Mouse (Mus musculus) lung, embryonic 14.5 days (tissue): ENCODE data around the gene Gatad2b. TPM values are rescaled to one million over a fixed set of nuclear protein-coding genes. Genes with fewer than 3 reads are reported as not detected.

Experiments used
- ATAC-seq: fragments of 200-750 bp; cut with Nextera tagmentation; 2 replicates; pipeline ENCODE4 v1.8.0; 2017; ENCODE audit warnings: mild to moderate bottlenecking, moderate TSS enrichment, moderate library complexity; ENCODE audit not compliant: insufficient read depth
- DNase-seq: peaks from one replicate; pipeline ENCODE4 v3.0.0-alpha.2; 2015
- H3K27ac ChIP-seq: fragments of 300-500 bp; sonication (generic); 2 replicates; pipeline ENCODE4 v1.5.1; 2014; ENCODE audit warnings: low read depth, mild to moderate bottlenecking, moderate library complexity
- H3K27me3 ChIP-seq: fragments of 300-500 bp; sonication (generic); 2 replicates; pipeline ENCODE4 v1.6.1; 2014; ENCODE audit warnings: low read length, control low read depth; ENCODE audit not compliant: insufficient read depth
- H3K36me3 ChIP-seq: fragments of 300-500 bp; sonication (generic); 2 replicates; pipeline ENCODE4 v1.6.1; 2014; ENCODE audit warnings: control low read depth; ENCODE audit not compliant: insufficient read depth
- H3K4me1 ChIP-seq: fragments of 300-500 bp; sonication (generic); 2 replicates; pipeline ENCODE4 v1.6.1; 2014; ENCODE audit warnings: antibody characterized with exemption, control low read depth; ENCODE audit not compliant: insufficient read depth
- H3K4me2 ChIP-seq: fragments of 300-500 bp; sonication (generic); 2 replicates; pipeline ENCODE4 v1.6.1; 2014; ENCODE audit warnings: mild to moderate bottlenecking
- H3K4me3 ChIP-seq: fragments of 300-500 bp; sonication (generic); 2 replicates; pipeline ENCODE4 v1.5.1; 2014; ENCODE audit warnings: low read depth, low read length
- H3K9ac ChIP-seq: fragments of 300-500 bp; sonication (generic); 2 replicates; pipeline ENCODE4 v1.6.1; 2014
- H3K9me3 ChIP-seq: fragments of 300-500 bp; sonication (generic); 2 replicates; pipeline ENCODE4 v1.6.1; 2016; ENCODE audit warnings: low read depth, low read length, control low read depth
- CTCF ChIP-seq: IDR thresholded peaks from 2 replicates; pipeline ENCODE4 v1.5.1; 2016; ENCODE audit warnings: antibody characterized with exemption, low read depth
- WGBS: fragments of 180-500 bp; shearing (Covaris S2); extraction: QIAGEN DNeasy Blood & Tissue Kit; methylation state at CpG from one replicate; pipeline ENCODE4 v1.1.7; 2014; 5-methylcytosine and 5-hydroxymethylcytosine counted together
- polyA plus RNA-seq: library from polyadenylated mRNA; unstranded; fragments of >200 nt; fragmentation: Nextera tagmentation; extraction: Ambion mirVana; gene quantifications from 2 replicates; pipeline ENCODE4 v1.2.1, GENCODE M21; 2014

Gene Gatad2b
- polyA plus RNA-seq, 1 experiment from 2014 or later: 15.8 TPM

DNA sequence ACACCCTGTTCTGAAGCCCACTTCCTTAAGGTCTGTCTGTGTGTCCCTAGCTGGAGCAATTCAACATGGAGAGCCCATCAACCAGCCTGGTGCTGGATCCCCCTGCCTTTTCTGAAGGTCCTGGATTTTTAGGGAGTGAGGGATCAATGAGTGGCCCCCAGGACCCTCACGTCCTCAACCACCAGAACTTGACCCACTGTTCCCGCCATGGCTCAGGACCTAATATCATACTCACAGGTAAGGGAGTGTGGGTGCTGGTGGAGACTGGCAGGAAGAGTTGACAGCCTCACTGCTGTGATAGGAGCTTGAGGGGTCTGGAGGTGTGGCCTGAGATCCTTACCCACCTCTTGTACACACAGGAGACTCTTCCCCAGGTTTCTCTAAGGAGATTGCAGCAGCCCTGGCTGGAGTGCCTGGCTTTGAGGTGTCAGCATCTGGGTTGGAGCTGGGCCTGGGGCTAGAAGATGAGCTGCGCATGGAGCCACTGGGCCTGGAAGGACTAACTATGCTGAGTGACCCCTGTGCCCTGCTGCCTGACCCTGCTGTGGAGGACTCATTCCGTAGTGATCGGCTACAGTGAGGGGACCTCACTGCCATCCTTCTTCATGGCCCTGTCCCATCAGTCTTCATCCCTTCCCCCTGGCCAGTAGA, 29.7 kb upstream of the Gatad2b start:
- 95% methylated on average over 5 of the region's 5 CpGs for WGBS
- H3K27ac ChIP-seq: no peak overlapping the region
- H3K27me3 ChIP-seq: no peaks in the 10 kb centered on the region
- no peak overlapping the region for H3K9ac ChIP-seq
- no peak for TF ChIP-seq CTCF
- DNase-seq (no peak), ATAC-seq (no peak)
- H3K9me3 ChIP-seq: no peaks in the 10 kb centered on the region
- peaks cover 61% of the 10 kb centered on the region for H3K36me3 ChIP-seq
- H3K4me2 ChIP-seq: no peak overlapping the region
- peaks cover 5% of the 10 kb centered on the region; the same call in 1 of the 2 replicates for H3K4me1 ChIP-seq
- H3K4me3 ChIP-seq: no peak overlapping the region

GRCm38 (mm10) chr3:90264687-90265033, 28.3 kb upstream of the Gatad2b start:
- no peak for ATAC-seq
- Histone ChIP-seq H3K4me2 (peak overlapping the region; percentile 73), H3K27me3 (no peaks in the 10 kb centered on the region), H3K4me3 (peak overlapping the region; percentile 80), H3K9ac (peak overlapping the region; percentile 91), H3K9me3 (no peaks in the 10 kb centered on the region), H3K4me1 (peaks cover 5% of the 10 kb centered on the region; the same call in 1 of the 2 replicates), H3K36me3 (peaks cover 47% of the 10 kb centered on the region), H3K27ac (peak overlapping the region; percentile 98)
- TF ChIP-seq CTCF: no peak
- WGBS: 30% methylated on average over 10 of the region's 10 CpGs
- no peak for DNase-seq

DNA sequence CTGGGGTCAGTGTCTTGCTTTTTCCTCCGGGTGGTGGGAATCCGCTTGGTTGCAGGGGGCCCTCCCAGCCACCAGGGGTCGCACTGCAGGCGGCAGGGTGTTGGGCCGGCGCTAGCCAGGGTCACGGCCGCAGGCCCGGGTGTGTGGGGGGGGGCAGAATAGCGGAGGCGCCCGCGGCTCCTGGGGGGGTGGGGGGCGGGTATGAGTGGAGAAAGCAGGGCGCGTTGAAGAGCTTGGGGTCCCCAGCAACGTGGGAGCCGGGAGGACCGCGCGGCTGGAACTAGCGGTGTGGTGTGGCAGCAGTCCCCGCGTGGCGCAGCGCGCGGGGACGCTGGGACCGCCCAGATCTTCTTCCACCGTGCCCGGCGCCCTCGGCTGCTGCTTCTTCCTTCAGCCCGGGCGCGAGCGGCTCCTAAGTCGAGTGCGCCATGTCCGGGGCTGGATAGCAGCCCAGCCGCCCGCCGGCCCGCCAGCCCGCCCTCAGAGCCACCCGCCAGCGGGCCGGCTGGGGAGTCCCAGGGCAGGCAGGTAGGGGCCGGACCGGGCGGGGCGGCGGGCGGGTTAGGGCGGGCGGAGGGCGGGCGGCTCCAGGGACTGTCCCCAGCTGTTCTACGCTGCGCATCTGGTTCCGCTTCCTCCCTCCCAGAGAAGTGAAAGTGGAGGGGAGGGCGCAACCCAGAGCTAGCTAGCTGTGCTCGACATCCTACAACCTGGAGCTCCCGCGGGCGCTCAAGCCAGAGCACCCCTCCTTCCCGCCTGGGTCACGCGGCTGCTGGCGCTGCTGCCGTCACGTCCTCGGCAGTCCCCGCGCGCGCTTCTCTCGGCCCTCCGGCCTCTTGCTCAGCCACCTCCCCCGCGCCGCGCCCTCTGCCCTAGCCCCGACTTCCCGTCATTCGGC, 27.7 kb upstream of the Gatad2b start, which contains the start of gene Dennd4b:
TSS of gene Dennd4b (plus strand) at position 152 of the 898 bp plus-strand sequence.
- peak; percentile 94 for ATAC-seq
- Histone ChIP-seq H3K4me3 (peak within 1 kb of the TSS; percentile 80), H3K27ac (peak within 1 kb of the TSS; percentile 98), H3K9ac (peak within 1 kb of the TSS; percentile 91), H3K36me3 (peaks cover 44% of the 10 kb centered on the region), H3K9me3 (no peaks in the 10 kb centered on the region), H3K4me2 (peak within 1 kb of the TSS; percentile 73), H3K4me1 (peaks cover 5% of the 10 kb centered on the region; the same call in 1 of the 2 replicates), H3K27me3 (no peaks in the 10 kb centered on the region)
- peak; percentile 91 for TF ChIP-seq CTCF
- WGBS: under 1% methylated on average over 82 of the region's 87 CpGs
- peak; percentile 89 for DNase-seq

DNA sequence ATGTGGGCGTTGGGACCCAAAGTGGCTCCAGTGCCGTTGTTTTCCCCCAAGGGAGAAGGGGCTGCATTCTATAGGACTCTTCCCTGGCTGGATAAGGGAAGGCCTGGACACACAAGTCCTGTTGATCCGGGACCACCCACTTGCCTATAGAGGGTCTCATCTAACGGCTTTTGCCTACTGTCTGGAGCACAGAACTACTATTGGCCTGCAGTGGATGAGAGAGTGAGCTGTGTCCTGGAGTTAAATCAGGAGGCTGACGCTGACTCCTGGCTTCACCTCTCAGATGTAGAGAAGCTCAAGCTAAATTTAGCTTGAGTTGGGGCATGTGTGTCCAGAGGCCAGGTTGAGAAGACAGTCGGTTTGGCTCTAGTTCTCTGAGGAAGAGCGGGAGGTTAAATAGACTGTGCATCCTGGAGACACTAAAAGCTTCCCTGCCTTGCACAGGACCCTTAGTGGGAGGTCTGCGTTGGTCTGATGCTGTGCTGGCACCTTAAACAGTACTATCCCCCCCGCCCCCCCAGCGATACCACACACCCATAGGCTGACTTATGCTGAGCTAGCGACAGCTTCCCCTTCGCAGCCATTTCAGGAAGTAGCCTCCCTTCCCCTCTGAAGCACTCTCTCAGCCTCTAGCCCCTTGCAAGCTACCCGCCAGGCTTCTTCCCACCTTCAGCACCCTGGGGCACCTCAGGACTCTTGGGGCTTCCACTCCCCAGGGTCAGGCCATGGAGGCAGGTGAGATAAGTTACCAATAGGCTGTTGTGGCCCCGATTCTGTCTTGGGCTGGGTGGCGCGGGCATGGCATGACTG, 26.8 kb upstream of the Gatad2b start:
- Histone ChIP-seq H3K36me3 (peaks cover 41% of the 10 kb centered on the region), H3K27ac (peak overlapping the region; percentile 98), H3K9ac (peak overlapping the region; percentile 91), H3K9me3 (no peaks in the 10 kb centered on the region), H3K27me3 (no peaks in the 10 kb centered on the region), H3K4me2 (peak overlapping the region; percentile 73), H3K4me1 (peaks cover 5% of the 10 kb centered on the region; the same call in 1 of the 2 replicates), H3K4me3 (peak overlapping the region; percentile 80)
- peak; percentile 61; the same call in 1 of the 2 replicates for ATAC-seq
- TF ChIP-seq CTCF: no peak
- WGBS: 22% methylated on average over 16 of the region's 16 CpGs
- DNase-seq: peak; percentile 31

- no peak for DNase-seq
- Histone ChIP-seq H3K4me2 (peak overlapping the region; percentile 73), H3K4me3 (peak overlapping the region; percentile 80; the same call in 1 of the 2 replicates), H3K36me3 (peaks cover 33% of the 10 kb centered on the region), H3K27me3 (no peaks in the 10 kb centered on the region), H3K9me3 (no peaks in the 10 kb centered on the region), H3K27ac (peak overlapping the region; percentile 98), H3K4me1 (peaks cover 5% of the 10 kb centered on the region; the same call in 1 of the 2 replicates), H3K9ac (peak overlapping the region; percentile 91; the same call in 1 of the 2 replicates)
- 88% methylated on average over 20 of the region's 20 CpGs for WGBS
- no peak for ATAC-seq
- no peak for TF ChIP-seq CTCF
These were observed 25.8 kb upstream of the Gatad2b start for GRCm38 (mm10) chr3:90266901-90267775.

DNA sequence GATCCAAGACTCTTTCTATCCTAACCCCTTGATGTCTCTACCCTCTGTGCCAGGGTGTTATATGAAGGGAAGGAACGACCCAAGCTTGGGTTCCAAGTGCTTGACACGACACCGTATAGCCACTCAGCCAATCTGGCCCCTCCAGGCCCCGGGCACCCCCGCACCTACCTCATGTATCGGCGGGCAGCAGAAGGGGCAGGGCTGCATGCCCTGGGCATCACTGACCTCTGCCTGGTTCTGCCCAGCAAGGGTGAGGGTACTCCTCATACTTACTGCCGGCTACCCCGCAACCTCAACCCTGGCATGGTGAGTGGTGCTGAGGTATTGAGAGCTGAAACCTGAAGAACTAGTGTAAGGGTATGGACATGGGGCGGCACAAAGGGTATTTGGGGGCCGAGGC, 24.8 kb upstream of the Gatad2b start:
- H3K9ac ChIP-seq: no peak overlapping the region
- H3K4me1 ChIP-seq: peaks cover 5% of the 10 kb centered on the region; the same call in 1 of the 2 replicates
- H3K9me3 ChIP-seq: no peaks in the 10 kb centered on the region
- peaks cover 33% of the 10 kb centered on the region for H3K36me3 ChIP-seq
- H3K27ac ChIP-seq: no peak overlapping the region
- no peak for DNase-seq
- H3K4me2 ChIP-seq: no peak overlapping the region
- WGBS: 96% methylated on average over 11 of the region's 11 CpGs
- no peak for TF ChIP-seq CTCF
- no peak for ATAC-seq
- no peak overlapping the region for H3K4me3 ChIP-seq
- no peaks in the 10 kb centered on the region for H3K27me3 ChIP-seq
